ENCODE assay signal across 8 mouse cellular contexts in genomic region chr15:81585746-81586461, GRCm38 (mm10). TPM values are rescaled to one million over a fixed set of nuclear protein-coding genes. Genes with fewer than 3 reads are reported as not detected.
A peak's percentile ranks its signal among the peaks of the same experiment; 100 is the strongest.
DNase-seq lines count a peak whose midpoint lies in the region; ATAC-seq and TF ChIP-seq lines count a peak whose summit lies in the region.

No protein-coding gene starts in this region.

- peak; percentile 66 for DNase-seq in c-Kit-positive CD71-positive TER-119-positive erythroid progenitor cells, embryonic 14.5 days (ENCODE audit: low spot score)
- peak; percentile 87 to 90 for DNase-seq in heart, postnatal 10 days
- DNase-seq in layer of hippocampus, adult 11-12 months (ENCODE audit: low spot score) = peak; percentile 80
- DNase-seq in liver, postnatal 0 days = peak; percentile 87

- intact Hi-C loops in heart, postnatal 10 days (cut with DNase I) = loop anchor here (1.0 to 2.0 kb wide), 3 partner anchors 63 to 120 kb away; partner anchors contain the start of gene Rbx1

- peak overlapping the region; percentile 95 for H3K4me3 ChIP-seq in E14TG2a.4 (replicated peaks; ENCODE audit: low read length)
- peak overlapping the region; percentile 97 for H3K4me3 ChIP-seq in forebrain, embryonic 13.5 days
- H3K4me3 ChIP-seq in liver, postnatal 0 days (ENCODE audit: low read depth, low read length) = peak overlapping the region; percentile 97
- peak overlapping the region; percentile 80 for H3K4me3 ChIP-seq in neural tube, embryonic 14.5 days (ENCODE audit: low read depth, low read length)
- H3K4me3 ChIP-seq in testis, adult 2 months (ENCODE audit: control insufficient read depth, low read depth, low read length) = peak overlapping the region; percentile 99

- peak overlapping the region; percentile 94 for H3K4me2 ChIP-seq in forebrain, embryonic 13.5 days
- H3K4me2 ChIP-seq in liver, postnatal 0 days (ENCODE audit: low read depth, low read length) = peak overlapping the region; percentile 87
- peak overlapping the region; percentile 97 for H3K4me2 ChIP-seq in neural tube, embryonic 14.5 days (ENCODE audit: low read depth, low read length)

- H3K9ac ChIP-seq in forebrain, embryonic 13.5 days = peak overlapping the region; percentile 100
- peak overlapping the region; percentile 100 for H3K9ac ChIP-seq in liver, postnatal 0 days (replicated peaks)
- peak overlapping the region; percentile 99 for H3K9ac ChIP-seq in neural tube, embryonic 14.5 days (replicated peaks; ENCODE audit: low read depth, low read length)

- H3K36me3 ChIP-seq in E14TG2a.4 (ENCODE audit: insufficient read depth, low read length) = peaks cover 33% of the 10 kb centered on the region
- H3K36me3 ChIP-seq in forebrain, embryonic 13.5 days (ENCODE audit: poor library complexity, severe bottlenecking) = peaks cover 10% of the 10 kb centered on the region
- H3K36me3 ChIP-seq in liver, postnatal 0 days (replicated peaks; ENCODE audit: insufficient read depth, low read length) = peaks cover 9% of the 10 kb centered on the region
- no peaks in the 10 kb centered on the region for H3K36me3 ChIP-seq in neural tube, embryonic 14.5 days (ENCODE audit: control insufficient read depth, insufficient read depth, low read length)
- H3K36me3 ChIP-seq in testis, adult 2 months (ENCODE audit: control insufficient read depth, insufficient read depth, low read length) = no peaks in the 10 kb centered on the region

- no peak for TF ChIP-seq CTCF in E14TG2a.4 (conservative IDR thresholded peaks at IDR 0.05; ENCODE audit: low read length)
- TF ChIP-seq CTCF in liver, postnatal 0 days (IDR thresholded peaks at IDR 0.05; ENCODE audit: low read depth) = peak; percentile 59
- TF ChIP-seq CTCF in testis, adult 2 months (IDR thresholded peaks at IDR 0.05; ENCODE audit: control insufficient read depth, insufficient read depth, insufficient replicate concordance, low read depth, low read length) = no peak

- peak overlapping the region; percentile 100 for H3K27ac ChIP-seq in forebrain, embryonic 13.5 days
- H3K27ac ChIP-seq in liver, postnatal 0 days (ENCODE audit: low read depth) = peak overlapping the region; percentile 100
- peak overlapping the region; percentile 100 for H3K27ac ChIP-seq in neural tube, embryonic 14.5 days (ENCODE audit: low read depth, low read length)
- H3K27ac ChIP-seq in testis, adult 2 months (ENCODE audit: control insufficient read depth, insufficient read depth, low read depth, low read length) = peak overlapping the region; percentile 100

- ATAC-seq in forebrain, embryonic 13.5 days = peak; percentile 68
- peak; percentile 55 for ATAC-seq in liver, postnatal 0 days
- peak; percentile 76 for ATAC-seq in neural tube, embryonic 14.5 days (ENCODE audit: low read depth)

- TF ChIP-seq POLR2A in testis, adult 2 months (IDR thresholded peaks at IDR 0.05; ENCODE audit: control insufficient read depth, low read depth, low read length) = peak; percentile 56

- H3K9me3 ChIP-seq in E14TG2a.4 (ENCODE audit: low read length) = no peaks in the 10 kb centered on the region
- no peaks in the 10 kb centered on the region for H3K9me3 ChIP-seq in forebrain, embryonic 13.5 days (replicated peaks)
- no peaks in the 10 kb centered on the region for H3K9me3 ChIP-seq in liver, postnatal 0 days (ENCODE audit: low read length)
- H3K9me3 ChIP-seq in neural tube, embryonic 14.5 days (ENCODE audit: control insufficient read depth, low read length) = no peaks in the 10 kb centered on the region

- peaks cover 46% of the 10 kb centered on the region for H3K4me1 ChIP-seq in E14TG2a.4 (replicated peaks; ENCODE audit: low read depth, low read length)
- peaks cover 37% of the 10 kb centered on the region for H3K4me1 ChIP-seq in forebrain, embryonic 13.5 days
- H3K4me1 ChIP-seq in liver, postnatal 0 days (ENCODE audit: insufficient read depth) = peaks cover 11% of the 10 kb centered on the region; the same call in 1 of the 2 replicates
- peaks cover 25% of the 10 kb centered on the region for H3K4me1 ChIP-seq in neural tube, embryonic 14.5 days (ENCODE audit: control insufficient read depth, insufficient read depth, low read length)
- H3K4me1 ChIP-seq in testis, adult 2 months (ENCODE audit: control insufficient read depth, insufficient read depth, low read length) = no peaks in the 10 kb centered on the region

- under 1% methylated on average over 51 of the region's 77 CpGs for WGBS in forebrain, embryonic 13.5 days
- 2% methylated on average over 65 of the region's 77 CpGs for WGBS in liver, postnatal 0 days (ENCODE audit: insufficient replicate concordance)
- under 1% methylated on average over 59 of the region's 77 CpGs for WGBS in neural tube, embryonic 14.5 days

- TF ChIP-seq EP300 in liver, postnatal 0 days (IDR thresholded peaks at IDR 0.05; ENCODE audit: low read depth) = no peak

- H3K27me3 ChIP-seq in E14TG2a.4 (ENCODE audit: insufficient read depth, low read length) = no peaks in the 10 kb centered on the region
- H3K27me3 ChIP-seq in forebrain, embryonic 13.5 days = no peaks in the 10 kb centered on the region
- no peaks in the 10 kb centered on the region for H3K27me3 ChIP-seq in liver, postnatal 0 days (ENCODE audit: insufficient read depth, low read length)
- no peaks in the 10 kb centered on the region; the same call in 1 of the 2 replicates for H3K27me3 ChIP-seq in neural tube, embryonic 14.5 days (ENCODE audit: control insufficient read depth, insufficient read depth, low read length)
- H3K27me3 ChIP-seq in testis, adult 2 months (ENCODE audit: control insufficient read depth, insufficient read depth, low read length) = no peaks in the 10 kb centered on the region

RNA-seq across cellular contexts. Expression of gene Ep300, which starts 0.8 kb away (rescaled TPM):
- 19.9 and 20.7 TPM in 2 replicates for polyA plus RNA-seq in forebrain, embryonic 13.5 days (2015; fragmentation: Nextera tagmentation; extraction: Ambion mirVana)
- 10 to 100 TPM; 50.1 to 55.0 TPM for total RNA-seq in heart, postnatal 10 days (2021)
- polyA plus RNA-seq in liver, postnatal 0 days (2015; fragmentation: Nextera tagmentation; extraction: Ambion mirVana) = 4.5 and 5.1 TPM in 2 replicates
- polyA plus RNA-seq in neural tube, embryonic 14.5 days (2014; fragmentation: Nextera tagmentation; extraction: Ambion mirVana) = 28.4 and 37.3 TPM in 2 replicates
- polyA plus RNA-seq in testis, adult 2 months (2012; rRNA removed) = 22.0 and 25.7 TPM in 2 replicates

Comparison
In these comparisons a context has a peak if more than half of its experiments do, and no peak if none do; other contexts are left out.
1. Peak in every context shown above with its lines: DNase-seq, ATAC-seq, H3K4me3 ChIP-seq and H3K27ac ChIP-seq.